Mouse (Mus musculus) lung, postnatal 0 days (tissue): ENCODE data around the gene Sec16a.

ENCODE experiments used
- CTCF ChIP-seq: IDR thresholded peaks from 2 replicates; pipeline ENCODE4 v1.5.1; 2016; ENCODE audit warnings: antibody characterized with exemption, mild to moderate bottlenecking
- EP300 ChIP-seq: IDR thresholded peaks from 2 replicates; pipeline ENCODE4 v1.6.1; 2016; ENCODE audit warnings: antibody characterized with exemption, mild to moderate bottlenecking, control low read depth

DNA sequence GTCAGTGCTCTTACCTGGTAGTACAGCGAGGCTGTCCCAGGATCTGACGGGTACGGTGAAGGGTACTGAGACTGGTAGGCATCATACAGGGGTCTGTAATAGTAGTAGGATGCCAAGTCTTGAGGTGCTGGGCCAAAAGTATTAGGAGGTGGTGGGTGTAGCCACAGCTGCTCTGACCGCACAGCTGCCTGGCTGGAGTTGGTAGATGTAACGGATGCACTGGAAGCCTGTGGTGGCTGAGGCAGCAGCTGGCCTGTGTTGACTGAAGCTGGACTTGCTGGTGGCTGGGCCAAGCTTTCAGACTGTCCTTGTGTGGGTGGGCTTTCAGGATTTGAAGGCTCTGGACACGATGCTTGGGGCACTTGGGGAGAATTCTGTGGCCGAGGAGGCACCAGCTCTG is 6.6 kb downstream of the Sec16a start:
- TF ChIP-seq EP300 (no peak), CTCF (no peak)
